Mouse (Mus musculus): ENCODE data around the gene Fam69b. TPM values are rescaled to one million over a fixed set of nuclear protein-coding genes. Genes with fewer than 3 reads are reported as not detected.
"Not testable (repeated sequence)": the region's sequence is repeated elsewhere in the genome, so short reads cannot be mapped to it uniquely, and the experiment has no call there.

Fam69b gene
- polyA plus RNA-seq, 1 experiment, result 119 TPM

GRCm38 (mm10) chr2:26663551-26663950, 35.3 kb downstream of the Fam69b start:
- TF ChIP-seq CTCF (IDR thresholded peaks at IDR 0.05; ENCODE audit: borderline replicate concordance, extremely low read depth, insufficient read depth, insufficient read length), result peak; percentile 43; the same call in 1 of the 2 replicates
- DNase-seq (ENCODE audit: low read depth), result not testable (repeated sequence)

DNA sequence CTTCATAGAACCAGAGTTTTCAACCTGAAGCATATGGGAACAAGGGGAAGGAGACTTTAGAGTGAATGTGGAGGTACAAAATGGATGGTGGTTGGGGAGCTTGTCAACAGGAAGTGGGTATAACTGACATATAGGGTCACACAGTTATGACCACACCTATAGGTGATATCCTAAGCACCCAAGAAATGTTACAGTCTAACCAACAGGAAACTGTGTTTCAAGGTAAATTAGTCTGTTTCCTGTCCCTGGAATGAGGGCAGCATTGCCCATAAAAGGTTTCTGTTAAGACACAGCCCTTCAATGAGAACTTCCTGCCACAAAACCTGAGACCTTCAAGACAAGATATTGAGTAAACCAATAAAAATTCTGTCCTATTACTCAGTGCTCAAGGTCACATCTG, 40.5 kb downstream of the Fam69b start:
- TF ChIP-seq POLR2A (IDR thresholded peaks at IDR 0.05; ENCODE audit: borderline replicate concordance, extremely low read depth, insufficient read depth, insufficient read length, poor library complexity, severe bottlenecking) (no peak), CTCF (IDR thresholded peaks at IDR 0.05; ENCODE audit: borderline replicate concordance, extremely low read depth, insufficient read depth, insufficient read length) (no peak)
- DNase-seq (ENCODE audit: low read depth), result no peak

- TF ChIP-seq POLR2A (IDR thresholded peaks at IDR 0.05; ENCODE audit: borderline replicate concordance, extremely low read depth, insufficient read depth, insufficient read length, poor library complexity, severe bottlenecking), result no peak
- TF ChIP-seq CTCF (IDR thresholded peaks at IDR 0.05; ENCODE audit: borderline replicate concordance, extremely low read depth, insufficient read depth, insufficient read length), result no peak
- no peak for DNase-seq (ENCODE audit: low read depth)
Observed at GRCm38 (mm10) chr2:26671182-26671581, 42.9 kb downstream of the Fam69b start, which contains the start of gene Lcn4. Gene Lcn4, minus strand, starts transcription at chr2:26671282.

Other genes with a start within 250 kb of the Fam69b start
- 52.9 and 53.8 TPM in 2 replicates for gene Snapc4, start 247.8 kb upstream of the Fam69b start, polyA plus RNA-seq (2012; rRNA removed)
- 222 and 255 TPM in 2 replicates for gene Entr1, start 239.1 kb upstream of the Fam69b start, polyA plus RNA-seq (2012; rRNA removed)
- gene Pmpca, start 239.1 kb upstream of the Fam69b start, polyA plus RNA-seq (2012; rRNA removed), result 116 and 133 TPM in 2 replicates
- gene Inpp5e, start 219.3 kb upstream of the Fam69b start, polyA plus RNA-seq (2012; rRNA removed), result 39.4 and 44.8 TPM in 2 replicates
- gene Sec16a, start 183.2 kb upstream of the Fam69b start, polyA plus RNA-seq (2012; rRNA removed), result 50.0 and 60.0 TPM in 2 replicates
- gene Notch1, start 111.8 kb upstream of the Fam69b start, polyA plus RNA-seq (2012; rRNA removed), result 30.5 and 42.4 TPM in 2 replicates
- 139 and 192 TPM in 2 replicates for gene Egfl7, start 48.4 kb upstream of the Fam69b start, polyA plus RNA-seq (2012; rRNA removed)
- not detected in 2 replicates for gene Gm20532, start 41.8 kb upstream of the Fam69b start, polyA plus RNA-seq (2012; rRNA removed)
- gene Agpat2, start 24.0 kb upstream of the Fam69b start, polyA plus RNA-seq (2012; rRNA removed), result 5.5 and 6.1 TPM in 2 replicates
- gene Lcn4, start 42.8 kb downstream of the Fam69b start, polyA plus RNA-seq (2012; rRNA removed), result not detected in 2 replicates
- gene Abo, start 236.5 kb downstream of the Fam69b start, polyA plus RNA-seq (2012; rRNA removed), result not detected in 2 replicates